Mouse (Mus musculus) right cerebral cortex, adult 2 months (tissue): ENCODE data around the gene Ubox5.
"Not testable (repeated sequence)": the region's sequence is repeated elsewhere in the genome, so short reads cannot be mapped to it uniquely, and the experiment has no call there.

Experiments
- DNase-seq, 2 experiments: peaks; one replicate each; pipeline ENCODE4 v3.0.0; 2021 to 2022; ENCODE audit warnings: low spot score in 2 of 2

Gene Ubox5

GRCm38 (mm10) chr2:130577021-130577420 lies 52.8 kb downstream of the Ubox5 start:
- no peak for DNase-seq

- DNase-seq: not testable (repeated sequence)
Observed at GRCm38 (mm10) chr2:130576564-130576963, 53.3 kb downstream of the Ubox5 start.

DNA sequence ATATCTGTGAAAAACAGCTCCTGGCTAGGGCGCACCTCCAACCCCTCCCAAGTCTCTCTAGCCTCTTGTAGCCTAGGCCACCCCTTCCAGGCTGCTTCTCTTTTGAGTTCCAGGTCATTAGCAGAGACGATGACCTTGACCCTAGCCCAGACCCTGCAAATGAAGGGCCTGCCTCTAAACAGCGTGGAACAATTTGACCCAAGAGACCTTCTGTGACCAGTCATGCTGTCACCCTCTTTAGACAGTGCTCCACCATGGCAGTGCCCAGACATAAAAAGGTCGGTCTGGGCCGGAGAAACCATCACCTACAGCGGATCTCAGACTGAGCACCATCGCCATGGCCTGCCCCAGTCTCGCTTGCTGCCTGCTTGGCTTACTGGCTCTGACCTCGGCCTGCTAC lies 54.0 kb downstream of the Ubox5 start, which contains the start of gene Oxt:
Gene Oxt, plus strand, starts transcription at position 301 of the 400 bp plus-strand sequence.
- no peak for DNase-seq

GRCm38 (mm10) chr2:130574960-130575359 lies 54.9 kb downstream of the Ubox5 start:
- no peak for DNase-seq

GRCm38 (mm10) chr2:130569926-130570325 lies 59.9 kb downstream of the Ubox5 start:
- no peak for DNase-seq

DNA sequence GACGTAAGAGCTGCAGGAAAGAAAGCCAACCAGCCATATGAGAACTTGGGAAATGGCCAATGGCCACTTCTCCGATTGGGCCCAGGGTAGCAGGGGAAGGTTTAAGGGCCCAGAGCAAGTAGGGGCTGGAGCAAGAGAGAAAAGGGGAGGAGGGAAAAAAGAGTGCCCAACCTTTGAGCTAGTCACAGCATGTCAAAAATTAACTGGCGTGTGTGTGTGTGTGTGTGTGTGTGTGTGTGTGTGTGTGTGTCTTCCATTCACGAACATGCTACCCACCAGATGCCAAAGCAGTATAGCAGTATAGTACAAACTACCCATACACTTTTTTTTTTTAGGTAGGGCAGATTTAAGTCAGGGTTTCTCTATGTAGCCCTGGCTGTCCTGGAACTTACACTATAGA lies 60.9 kb downstream of the Ubox5 start:
- DNase-seq: no peak

DNA sequence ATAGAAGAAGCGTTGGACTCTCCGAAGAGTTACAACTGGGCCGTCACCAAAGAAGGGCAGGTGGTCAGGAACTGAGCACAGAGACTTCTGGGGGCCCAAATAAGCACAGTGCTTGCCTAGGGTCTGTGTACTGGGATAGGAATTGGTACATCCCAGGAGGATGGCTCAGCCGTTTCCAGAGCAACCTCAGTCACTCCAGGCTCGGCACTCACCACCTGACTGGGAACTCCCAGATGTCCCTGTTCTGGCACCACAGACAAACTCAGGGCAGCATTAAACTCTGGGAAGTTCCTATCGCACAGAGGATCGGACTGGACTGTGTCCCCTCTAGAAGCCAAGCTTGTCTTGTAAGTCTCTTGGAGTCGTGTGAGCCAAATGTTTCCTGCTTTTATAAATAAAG lies 64.9 kb downstream of the Ubox5 start:
- no peak for DNase-seq

DNA sequence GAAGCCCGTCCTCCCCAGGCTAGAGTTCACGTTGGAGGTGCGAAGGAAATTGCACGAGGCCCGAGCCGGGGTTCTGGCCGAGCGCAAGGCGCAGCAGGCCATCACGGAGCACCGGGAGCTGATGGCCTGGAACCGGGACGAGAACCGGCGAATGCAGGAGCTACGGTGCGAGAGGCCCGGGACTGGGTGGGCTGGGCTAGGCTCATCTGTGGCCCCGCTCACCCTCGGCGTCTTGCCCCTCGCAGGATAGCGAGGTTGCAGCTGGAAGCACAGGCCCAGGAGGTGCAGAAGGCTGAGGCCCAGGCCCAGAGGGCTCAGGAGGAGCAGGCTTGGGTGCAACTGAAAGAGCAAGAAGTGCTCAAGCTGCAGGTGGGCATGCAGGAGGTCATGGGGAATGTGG lies 65.8 kb downstream of the Ubox5 start:
- peak in 1 of 2 experiments; percentile 37 for DNase-seq

- peak; percentile 91 to 93 for DNase-seq
Observed at GRCm38 (mm10) chr2:130563212-130564055, 66.4 kb downstream of the Ubox5 start, which contains the start of gene Mrps26. Gene Mrps26, plus strand, starts transcription at chr2:130563742.

GRCm38 (mm10) chr2:130558015-130558414 lies 71.8 kb downstream of the Ubox5 start:
- no peak for DNase-seq

DNA sequence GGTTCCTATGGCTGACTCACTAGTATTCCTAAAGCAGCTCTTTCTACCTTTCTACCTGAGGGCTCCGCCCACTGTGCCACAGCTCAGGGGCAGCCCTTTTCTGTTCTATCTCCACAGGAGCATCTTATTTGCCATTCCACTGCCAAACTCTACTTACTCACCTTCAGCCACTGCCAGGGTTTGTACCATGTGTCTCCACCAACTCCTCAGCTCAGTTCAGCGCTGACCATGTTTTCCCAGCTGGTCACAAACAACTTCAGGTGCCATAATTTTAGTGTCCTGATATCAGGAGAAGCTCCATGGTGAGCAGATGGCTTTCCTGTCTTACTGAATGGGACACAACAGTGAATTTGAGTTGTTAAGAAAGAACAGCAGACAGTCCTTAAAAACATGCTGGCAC lies 72.4 kb downstream of the Ubox5 start:
- DNase-seq: no peak

DNA sequence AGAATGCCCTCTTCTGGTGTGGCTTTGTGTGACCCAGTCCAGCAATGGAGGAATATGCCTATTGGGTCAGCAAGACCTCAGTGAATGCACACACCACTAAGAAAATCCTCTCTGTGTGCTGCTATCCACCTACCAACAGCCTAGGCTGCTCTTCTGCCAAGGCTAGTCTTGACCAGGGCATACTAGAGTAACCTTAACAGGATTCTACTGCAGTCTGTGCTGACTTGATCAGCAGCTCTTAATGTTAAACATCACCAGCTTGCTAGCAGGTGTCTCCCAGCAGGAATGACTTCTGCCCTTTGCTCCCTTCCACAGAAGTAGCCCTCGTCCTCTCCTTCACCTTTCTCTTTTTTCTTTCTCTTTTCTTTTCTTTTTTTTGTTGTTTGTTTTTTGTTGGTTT lies 73.5 kb downstream of the Ubox5 start:
- no peak for DNase-seq

- DNase-seq: no peak
Observed at GRCm38 (mm10) chr2:130554841-130555240, 75.0 kb downstream of the Ubox5 start.

DNA sequence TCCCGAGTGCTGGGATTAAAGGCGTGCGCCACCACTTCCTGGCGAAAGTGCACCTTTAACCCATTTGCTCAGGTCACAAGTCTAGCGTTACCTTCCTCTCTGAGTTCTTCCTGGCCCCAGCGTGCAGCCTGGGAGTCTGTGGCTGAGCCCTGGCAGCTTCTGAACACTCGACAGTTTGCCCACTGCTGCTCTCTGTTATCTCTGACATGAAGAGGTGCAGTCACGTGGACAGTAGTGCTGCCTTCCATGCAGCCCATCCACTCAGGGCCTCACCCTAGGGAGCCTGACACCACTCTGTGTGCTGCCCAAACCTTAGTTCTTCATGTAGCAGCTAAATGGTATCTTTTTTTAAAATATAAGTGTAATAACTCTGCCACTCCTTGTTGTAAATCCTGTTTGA lies 82.9 kb downstream of the Ubox5 start:
- no peak for DNase-seq

DNA sequence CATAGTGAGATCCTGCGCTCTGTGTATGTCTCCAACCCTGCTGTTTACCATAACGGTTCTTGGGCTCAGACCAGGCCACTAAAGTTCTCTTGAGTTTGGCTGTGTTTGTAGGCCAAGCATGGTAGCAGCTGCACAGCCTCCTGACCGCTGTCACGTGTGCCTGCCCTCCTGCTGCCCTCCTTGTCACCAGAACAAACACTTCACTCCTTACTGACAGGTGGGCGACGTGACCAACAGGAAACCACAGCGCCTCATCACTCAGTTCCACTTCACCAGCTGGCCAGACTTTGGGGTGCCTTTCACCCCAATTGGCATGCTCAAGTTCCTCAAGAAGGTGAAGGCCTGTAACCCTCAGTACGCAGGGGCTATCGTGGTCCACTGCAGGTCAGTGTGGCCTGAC lies 89.6 kb downstream of the Ubox5 start:
- no peak for DNase-seq
